Mouse (Mus musculus): ENCODE measurements around the gene Hspa12b. TPM values are rescaled to one million over a fixed set of nuclear protein-coding genes. Genes with fewer than 3 reads are reported as not detected.
A peak's percentile ranks its signal among the peaks of the same experiment; 100 is the strongest.

Hspa12b gene
- polyA plus RNA-seq, 1 experiment, result 0.36 TPM

- Histone ChIP-seq H3K27me3 (replicated peaks) (peaks cover 6% of the 10 kb centered on the region), H3K36me3 (replicated peaks; ENCODE audit: low read length) (peaks cover 94% of the 10 kb centered on the region), H3K4me1 (peaks cover 47% of the 10 kb centered on the region), H3K4me3 (replicated peaks) (peak overlapping the region; percentile 7), H3K9me3 (no peaks in the 10 kb centered on the region)
- TF ChIP-seq FLI1 (IDR thresholded peaks at IDR 0.05; ENCODE audit: low read length) (no peak), GATA1 (IDR thresholded peaks at IDR 0.05; ENCODE audit: borderline replicate concordance, low read length) (no peak)
Measured at GRCm38 (mm10) chr2:131146193-131147042, 19.3 kb downstream of the Hspa12b start.

GRCm38 (mm10) chr2:131147043-131147365 is 19.9 kb downstream of the Hspa12b start:
- peaks cover 46% of the 10 kb centered on the region for H3K4me1 ChIP-seq
- TF ChIP-seq GATA1 (IDR thresholded peaks at IDR 0.05; ENCODE audit: borderline replicate concordance, low read length) (no peak), FLI1 (IDR thresholded peaks at IDR 0.05; ENCODE audit: low read length) (no peak)
- H3K9me3 ChIP-seq, result no peaks in the 10 kb centered on the region
- H3K4me3 ChIP-seq (replicated peaks), result no peak overlapping the region
- H3K27me3 ChIP-seq (replicated peaks), result peaks cover 2% of the 10 kb centered on the region
- H3K36me3 ChIP-seq (replicated peaks; ENCODE audit: low read length), result peaks cover 94% of the 10 kb centered on the region

- Histone ChIP-seq H3K36me3 (replicated peaks; ENCODE audit: low read length) (peaks cover 98% of the 10 kb centered on the region), H3K9me3 (no peaks in the 10 kb centered on the region), H3K4me1 (peaks cover 47% of the 10 kb centered on the region), H3K4me3 (replicated peaks) (no peak overlapping the region), H3K27me3 (replicated peaks) (peaks cover 2% of the 10 kb centered on the region)
- TF ChIP-seq GATA1 (IDR thresholded peaks at IDR 0.05; ENCODE audit: borderline replicate concordance, low read length) (no peak), FLI1 (IDR thresholded peaks at IDR 0.05; ENCODE audit: low read length) (no peak)
Measured at GRCm38 (mm10) chr2:131148353-131149253, 21.5 kb downstream of the Hspa12b start.

DNA sequence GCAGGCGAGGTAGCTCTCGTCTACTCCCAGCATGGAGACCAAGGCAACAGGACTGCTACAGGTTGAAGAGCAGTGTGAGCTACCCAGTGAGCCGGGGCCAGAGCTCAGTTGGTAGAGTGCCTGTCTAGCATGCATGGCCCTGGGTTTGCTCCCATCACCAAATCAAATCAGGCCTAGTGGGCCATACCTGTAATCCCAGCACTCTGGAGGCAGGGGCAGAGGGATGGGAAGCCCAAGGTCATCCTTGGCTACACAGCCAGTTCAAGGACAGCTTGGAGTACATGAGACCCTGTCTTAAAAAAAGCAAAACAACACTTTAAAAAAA is 22.1 kb downstream of the Hspa12b start:
- Histone ChIP-seq H3K9me3 (no peaks in the 10 kb centered on the region), H3K4me3 (replicated peaks) (no peak overlapping the region), H3K27me3 (replicated peaks) (peaks cover 2% of the 10 kb centered on the region), H3K36me3 (replicated peaks; ENCODE audit: low read length) (peaks cover 99% of the 10 kb centered on the region), H3K4me1 (peaks cover 47% of the 10 kb centered on the region)
- TF ChIP-seq FLI1 (IDR thresholded peaks at IDR 0.05; ENCODE audit: low read length), result no peak
- no peak for TF ChIP-seq GATA1 (IDR thresholded peaks at IDR 0.05; ENCODE audit: borderline replicate concordance, low read length)

GRCm38 (mm10) chr2:131152166-131152730 is 25.2 kb downstream of the Hspa12b start:
- no peaks in the 10 kb centered on the region for H3K9me3 ChIP-seq
- no peaks in the 10 kb centered on the region for H3K27me3 ChIP-seq (replicated peaks)
- TF ChIP-seq FLI1 (IDR thresholded peaks at IDR 0.05; ENCODE audit: low read length) (no peak), GATA1 (IDR thresholded peaks at IDR 0.05; ENCODE audit: borderline replicate concordance, low read length) (no peak)
- H3K4me3 ChIP-seq (replicated peaks), result no peak overlapping the region
- H3K4me1 ChIP-seq, result peaks cover 46% of the 10 kb centered on the region
- peaks cover 97% of the 10 kb centered on the region for H3K36me3 ChIP-seq (replicated peaks; ENCODE audit: low read length)

DNA sequence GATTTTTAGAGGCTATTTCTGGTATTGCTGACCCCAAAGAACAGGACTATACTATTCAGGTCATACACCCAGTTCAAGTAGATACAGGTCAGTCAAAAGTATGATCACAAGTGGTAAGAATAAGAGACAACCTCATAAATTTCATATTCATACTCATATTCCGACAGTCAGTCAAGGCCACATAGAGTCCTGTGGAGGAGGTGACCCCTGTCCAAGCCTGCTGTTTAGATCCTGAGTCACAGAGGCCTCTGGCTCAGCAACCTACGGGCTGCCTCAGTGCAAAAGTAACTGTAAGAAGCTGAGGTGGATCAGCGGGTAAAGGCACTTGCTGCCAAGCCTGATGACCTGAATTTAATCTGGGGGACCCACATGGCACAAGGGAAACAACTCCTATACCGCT is 27.0 kb downstream of the Hspa12b start:
- H3K4me1 ChIP-seq, result peaks cover 64% of the 10 kb centered on the region
- H3K9me3 ChIP-seq, result no peaks in the 10 kb centered on the region
- H3K36me3 ChIP-seq (replicated peaks; ENCODE audit: low read length), result peaks cover 90% of the 10 kb centered on the region
- H3K4me3 ChIP-seq (replicated peaks), result no peak overlapping the region
- H3K27me3 ChIP-seq (replicated peaks), result no peaks in the 10 kb centered on the region
- TF ChIP-seq FLI1 (IDR thresholded peaks at IDR 0.05; ENCODE audit: low read length), result no peak
- no peak for TF ChIP-seq GATA1 (IDR thresholded peaks at IDR 0.05; ENCODE audit: borderline replicate concordance, low read length)

DNA sequence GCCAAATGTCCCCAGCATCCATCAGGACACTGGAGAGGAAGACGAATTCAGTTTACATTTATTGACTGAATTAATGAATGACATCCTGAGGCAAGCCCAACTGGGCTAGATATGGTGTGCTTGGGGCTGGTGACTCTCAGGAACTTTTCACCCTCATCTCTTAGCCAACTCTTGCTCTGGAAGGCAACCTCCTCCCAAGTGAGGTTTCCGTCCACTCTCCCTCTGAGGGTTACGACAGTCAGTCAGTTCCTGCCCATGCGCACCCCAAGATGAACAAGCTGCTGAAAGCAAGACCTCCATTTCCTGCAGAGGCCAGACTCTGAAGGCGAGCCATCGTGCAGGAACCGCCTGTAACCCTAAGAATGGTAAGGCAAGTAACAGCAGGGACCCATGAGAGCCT is 29.9 kb downstream of the Hspa12b start:
- H3K4me3 ChIP-seq (replicated peaks), result no peak overlapping the region
- TF ChIP-seq GATA1 (IDR thresholded peaks at IDR 0.05; ENCODE audit: borderline replicate concordance, low read length), result no peak
- no peak for TF ChIP-seq FLI1 (IDR thresholded peaks at IDR 0.05; ENCODE audit: low read length)
- no peaks in the 10 kb centered on the region for H3K27me3 ChIP-seq (replicated peaks)
- peaks cover 60% of the 10 kb centered on the region for H3K36me3 ChIP-seq (replicated peaks; ENCODE audit: low read length)
- peaks cover 70% of the 10 kb centered on the region for H3K4me1 ChIP-seq
- no peaks in the 10 kb centered on the region for H3K9me3 ChIP-seq

- TF ChIP-seq FLI1 (IDR thresholded peaks at IDR 0.05; ENCODE audit: low read length), result no peak
- no peak for TF ChIP-seq GATA1 (IDR thresholded peaks at IDR 0.05; ENCODE audit: borderline replicate concordance, low read length)
- peaks cover 56% of the 10 kb centered on the region for H3K4me1 ChIP-seq
- peaks cover 1% of the 10 kb centered on the region for H3K9me3 ChIP-seq
- H3K27me3 ChIP-seq (replicated peaks), result no peaks in the 10 kb centered on the region
- peaks cover 36% of the 10 kb centered on the region for H3K36me3 ChIP-seq (replicated peaks; ENCODE audit: low read length)
- H3K4me3 ChIP-seq (replicated peaks), result peak overlapping the region; percentile 92
Measured at GRCm38 (mm10) chr2:131159491-131159910, 32.4 kb downstream of the Hspa12b start.

- H3K9me3 ChIP-seq, result peaks cover 7% of the 10 kb centered on the region
- no peak for TF ChIP-seq FLI1 (IDR thresholded peaks at IDR 0.05; ENCODE audit: low read length)
- no peak for TF ChIP-seq GATA1 (IDR thresholded peaks at IDR 0.05; ENCODE audit: borderline replicate concordance, low read length)
- no peaks in the 10 kb centered on the region for H3K27me3 ChIP-seq (replicated peaks)
- peaks cover 31% of the 10 kb centered on the region for H3K36me3 ChIP-seq (replicated peaks; ENCODE audit: low read length)
- H3K4me3 ChIP-seq (replicated peaks), result peak within 1 kb of the TSS; percentile 92
- peaks cover 50% of the 10 kb centered on the region for H3K4me1 ChIP-seq
Measured at GRCm38 (mm10) chr2:131159938-131160581, 33.0 kb downstream of the Hspa12b start, which contains the start of gene 1700037H04Rik. 1700037H04Rik (minus strand) TSS chr2:131160081.

Measured in megakaryocyte, embryonic 14.5 days (primary cell).